Mouse (Mus musculus): ENCODE measurements around the gene Ttll6. TPM values are rescaled to one million over a fixed set of nuclear protein-coding genes. Genes with fewer than 3 reads are reported as not detected.
A peak's percentile ranks its signal among the peaks of the same experiment; 100 is the strongest.

The Ttll6 gene
- total RNA-seq, 2 experiments from 2014 or later, result not detected

DNA sequence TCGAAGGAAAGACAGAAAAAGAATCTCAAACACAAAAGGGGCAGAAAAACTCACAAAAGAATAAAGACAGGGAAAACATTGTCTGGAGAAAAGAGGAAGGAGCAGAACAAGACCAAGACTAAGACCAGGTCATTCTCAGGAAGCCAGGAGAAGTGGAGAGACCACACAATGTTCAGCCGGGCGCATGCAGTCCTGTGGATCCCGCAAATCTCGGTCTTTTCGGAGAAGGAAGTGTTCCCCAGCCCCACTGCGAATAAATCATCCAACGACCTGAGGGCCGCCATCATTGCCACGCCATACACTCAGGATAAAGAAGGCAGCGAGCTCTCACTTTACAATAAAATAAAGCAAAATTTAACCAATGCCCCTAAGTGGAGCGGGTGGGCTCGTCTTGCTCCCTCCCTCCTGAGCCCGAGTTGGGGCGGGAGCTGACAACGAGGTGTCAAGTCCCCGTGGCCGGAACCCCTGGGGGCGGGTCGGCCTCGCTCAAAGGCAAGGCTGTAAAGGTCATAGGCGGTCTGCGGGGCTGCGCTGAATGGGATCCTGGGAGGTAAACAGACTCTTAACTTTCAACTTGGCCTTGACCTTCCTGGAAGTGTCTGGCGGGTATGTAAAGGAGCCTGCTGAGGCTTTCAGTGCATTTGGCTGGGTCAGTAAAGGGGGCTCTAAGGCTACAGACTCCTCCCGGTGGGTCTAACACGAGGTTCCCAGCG, 56.4 kb downstream of the Ttll6 start:
- DNase-seq, result no peak

DNA sequence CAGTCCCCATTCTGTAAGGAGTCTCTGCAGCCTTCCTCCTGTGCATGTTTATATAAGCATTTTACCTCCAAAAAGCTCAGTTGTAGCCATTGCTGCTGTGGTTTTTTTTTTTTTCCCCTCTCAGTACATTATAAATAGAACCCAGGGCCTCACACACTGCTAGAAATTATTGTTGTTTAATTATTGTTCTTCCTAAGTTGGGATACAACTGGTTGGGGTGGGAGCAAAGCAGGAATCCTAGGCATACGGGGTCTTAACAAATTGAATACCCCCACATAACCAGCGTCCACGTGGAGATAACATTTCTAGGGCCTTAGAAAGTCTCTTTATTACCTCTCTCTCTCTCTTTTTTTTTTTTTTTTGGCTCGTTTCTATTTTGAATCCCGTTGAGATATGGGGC, 57.5 kb downstream of the Ttll6 start:
- intact Hi-C loops (cut with DNase I; ENCODE audit: low total_unique reads), result no loop called here
- DNase-seq, result no peak

More for the DNA sequence above, 56.4 kb downstream of the Ttll6 start:
- intact Hi-C loops (cut with DNase I; ENCODE audit: low total_unique reads), result no loop called here

DNA sequence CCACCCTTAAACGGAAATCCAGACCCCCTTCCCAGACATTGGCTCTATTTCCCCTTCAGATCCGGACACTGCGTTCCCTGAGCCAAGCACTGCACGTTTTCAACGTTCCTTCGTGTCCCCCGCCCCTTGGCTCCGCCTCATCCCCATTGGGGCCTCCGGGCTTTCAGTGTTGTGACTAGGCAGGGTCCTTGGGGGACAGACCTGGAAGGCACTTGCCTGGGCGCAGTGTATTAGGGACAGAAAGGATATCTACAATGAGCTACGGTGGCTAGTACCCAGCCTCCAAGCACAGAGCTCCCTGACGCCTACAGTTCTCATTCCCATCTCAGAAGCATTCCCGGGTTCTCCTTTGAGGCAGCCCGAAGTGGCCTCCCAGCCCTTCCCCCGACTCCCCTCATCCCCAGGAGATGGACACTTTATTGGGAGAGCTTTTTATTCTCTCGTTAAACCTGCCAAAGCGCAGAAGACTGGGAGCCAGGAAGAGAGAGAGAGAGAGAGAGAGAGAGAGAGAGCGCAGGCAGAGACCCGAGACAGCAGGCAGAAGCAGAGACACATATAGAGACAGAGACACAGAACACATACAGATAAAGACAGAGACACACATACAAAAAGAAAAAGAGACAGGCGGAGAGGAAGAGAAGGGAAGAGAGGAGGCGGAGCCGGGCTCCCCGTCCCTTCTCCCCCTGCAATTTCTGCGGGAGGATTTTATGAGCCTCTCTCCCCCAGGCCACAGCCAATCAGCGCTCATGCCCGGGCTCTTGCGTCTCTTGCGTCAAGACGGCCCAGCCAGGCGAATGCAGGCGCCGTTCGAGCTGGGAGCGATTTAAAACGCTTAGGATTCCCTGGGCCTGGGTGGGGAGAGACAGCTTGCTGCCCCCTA, 60.2 kb downstream of the Ttll6 start, which contains the start of gene Hoxb13:
Hoxb13 (plus strand) TSS at position 796 of the 880 bp plus-strand sequence.
- intact Hi-C loops (cut with DNase I; ENCODE audit: low total_unique reads), result no loop called here

DNA sequence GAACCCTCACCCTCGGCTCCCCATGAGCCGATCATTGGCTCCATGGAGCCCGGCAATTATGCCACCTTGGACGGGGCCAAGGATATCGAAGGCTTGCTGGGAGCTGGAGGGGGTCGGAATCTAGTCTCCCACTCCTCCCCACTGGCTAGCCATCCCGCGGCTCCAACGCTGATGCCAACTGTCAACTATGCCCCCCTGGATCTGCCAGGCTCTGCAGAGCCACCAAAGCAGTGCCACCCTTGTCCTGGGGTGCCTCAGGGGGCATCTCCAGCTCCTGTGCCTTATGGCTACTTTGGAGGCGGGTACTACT, 60.8 kb downstream of the Ttll6 start:
- intact Hi-C loops (cut with DNase I; ENCODE audit: low total_unique reads), result no loop called here
- DNase-seq, result no peak

More for the DNA sequence above, 60.2 kb downstream of the Ttll6 start, which contains the start of gene Hoxb13:
- DNase-seq, result no peak

DNA sequence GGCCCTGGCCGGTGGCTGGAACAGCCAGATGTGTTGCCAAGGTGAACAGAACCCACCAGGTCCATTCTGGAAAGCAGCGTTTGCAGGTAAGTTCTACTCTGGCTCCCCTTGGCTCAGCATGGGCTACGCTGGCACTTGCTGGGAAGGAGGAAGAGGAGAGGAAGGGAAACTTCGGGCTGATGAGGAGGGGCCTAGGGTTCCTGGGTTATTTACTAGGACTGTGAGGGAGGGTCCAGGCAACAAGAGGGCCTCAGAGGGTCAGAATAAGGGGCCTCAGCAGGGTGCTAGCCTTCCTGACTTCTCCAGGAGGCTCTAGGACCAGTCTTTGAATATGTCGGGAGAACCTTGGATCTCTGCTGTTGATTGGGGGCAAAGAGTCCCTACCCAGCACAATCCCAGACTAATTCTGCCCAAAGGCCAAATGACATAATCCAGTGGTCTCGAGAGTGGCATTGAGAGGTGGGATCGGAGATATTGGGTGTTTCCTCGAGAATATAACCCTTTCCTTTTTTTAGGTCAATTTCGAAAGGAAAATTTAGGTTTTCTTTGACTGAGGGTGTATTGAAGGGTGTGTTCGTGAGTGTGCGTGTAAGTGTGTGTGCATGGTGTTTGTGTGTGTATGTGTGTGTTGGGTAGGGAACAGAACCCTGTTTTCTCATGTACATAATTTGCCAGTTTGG, 61.5 kb downstream of the Ttll6 start:
- intact Hi-C loops (cut with DNase I; ENCODE audit: low total_unique reads), result no loop called here
- no peak for DNase-seq

DNA sequence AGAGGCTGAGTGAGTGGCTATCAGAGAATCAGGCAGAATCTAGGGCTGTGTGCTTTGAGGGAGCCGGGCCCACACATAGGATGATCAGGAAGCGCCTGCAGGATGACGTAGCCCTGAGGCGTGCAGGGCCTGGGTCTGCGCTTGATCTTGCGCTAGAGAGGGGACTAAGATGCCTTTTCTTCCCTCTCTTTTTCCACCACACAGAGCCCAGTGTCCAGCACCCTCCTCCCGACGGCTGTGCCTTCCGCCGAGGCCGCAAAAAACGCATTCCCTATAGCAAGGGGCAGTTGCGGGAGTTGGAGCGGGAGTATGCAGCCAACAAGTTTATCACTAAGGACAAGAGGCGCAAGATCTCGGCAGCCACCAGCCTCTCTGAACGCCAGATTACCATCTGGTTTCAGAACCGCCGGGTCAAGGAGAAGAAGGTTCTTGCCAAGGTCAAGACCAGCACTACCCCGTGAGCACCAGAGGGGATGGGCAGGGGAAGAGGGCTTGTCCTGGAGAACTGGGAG, 62.2 kb downstream of the Ttll6 start:
- DNase-seq, result no peak
- intact Hi-C loops (cut with DNase I; ENCODE audit: low total_unique reads), result no loop called here

DNA sequence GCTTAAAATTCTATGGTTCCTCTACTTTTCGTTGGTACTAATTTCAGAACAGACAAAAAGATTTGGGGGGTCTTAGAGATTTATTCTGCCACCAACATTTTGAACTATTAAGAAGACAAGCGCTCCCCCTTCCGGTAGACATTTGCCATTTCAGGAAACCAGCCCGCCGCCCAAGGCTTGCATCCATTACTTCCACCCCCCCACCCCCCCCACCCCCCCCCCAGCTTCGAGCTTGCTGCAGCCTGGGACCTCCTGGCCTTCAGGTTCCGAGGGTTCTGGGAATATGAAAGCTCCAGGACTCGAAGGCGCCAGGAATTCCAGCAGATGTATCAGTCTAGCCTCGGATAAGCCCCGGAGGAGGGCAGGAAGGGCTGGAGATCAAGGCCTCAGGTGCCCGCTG, 65.1 kb downstream of the Ttll6 start:
- intact Hi-C loops (cut with DNase I; ENCODE audit: low total_unique reads), result no loop called here
- DNase-seq, result peak; percentile 23

DNA sequence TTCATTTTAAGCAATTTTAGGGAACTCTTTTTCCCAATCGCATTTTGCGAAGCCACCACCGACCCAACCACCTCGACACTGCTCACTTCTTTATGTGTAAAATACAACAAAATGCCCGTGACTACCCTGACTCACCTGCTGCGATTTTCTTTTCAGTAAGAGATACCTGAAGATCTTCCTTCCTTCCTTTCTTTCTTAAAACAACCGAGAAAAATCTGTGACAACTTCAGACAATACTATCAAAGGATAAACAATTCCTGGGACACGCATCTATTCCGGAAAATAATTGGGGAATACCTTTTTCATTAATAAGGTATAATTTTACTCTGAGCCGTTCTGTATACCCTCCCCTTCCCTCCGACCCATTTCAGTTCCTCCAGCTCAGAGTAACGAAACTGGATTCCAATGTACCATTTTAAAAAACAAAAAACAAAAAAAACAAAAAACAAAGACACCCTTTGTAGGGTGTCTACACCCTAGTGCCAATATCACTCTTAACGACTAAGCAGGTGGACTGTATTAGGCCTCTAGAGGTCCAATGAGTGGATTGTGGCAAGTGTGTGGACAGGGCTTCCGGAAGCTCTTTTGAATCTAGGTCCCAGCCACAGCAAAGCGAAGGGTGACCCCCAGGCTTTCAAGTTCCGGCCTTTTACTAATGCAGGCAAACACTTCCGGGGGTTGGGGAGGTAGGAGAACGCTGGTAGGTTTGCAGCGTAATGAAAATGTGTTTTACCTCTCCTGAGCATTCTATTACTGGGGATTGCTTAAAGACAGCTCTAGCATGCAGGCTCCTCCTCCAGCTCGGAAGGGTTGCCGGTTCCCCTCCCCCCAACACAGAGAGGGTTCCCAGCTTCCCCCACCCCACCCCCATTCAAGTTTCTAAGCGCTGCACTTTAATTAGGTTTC, 65.8 kb downstream of the Ttll6 start:
- intact Hi-C loops (cut with DNase I; ENCODE audit: low total_unique reads), result loop anchor here (10.0 kb wide), 1 partner anchor 195 kb away; the partner anchor contains the start of gene Igf2bp1
- no peak for DNase-seq

DNA sequence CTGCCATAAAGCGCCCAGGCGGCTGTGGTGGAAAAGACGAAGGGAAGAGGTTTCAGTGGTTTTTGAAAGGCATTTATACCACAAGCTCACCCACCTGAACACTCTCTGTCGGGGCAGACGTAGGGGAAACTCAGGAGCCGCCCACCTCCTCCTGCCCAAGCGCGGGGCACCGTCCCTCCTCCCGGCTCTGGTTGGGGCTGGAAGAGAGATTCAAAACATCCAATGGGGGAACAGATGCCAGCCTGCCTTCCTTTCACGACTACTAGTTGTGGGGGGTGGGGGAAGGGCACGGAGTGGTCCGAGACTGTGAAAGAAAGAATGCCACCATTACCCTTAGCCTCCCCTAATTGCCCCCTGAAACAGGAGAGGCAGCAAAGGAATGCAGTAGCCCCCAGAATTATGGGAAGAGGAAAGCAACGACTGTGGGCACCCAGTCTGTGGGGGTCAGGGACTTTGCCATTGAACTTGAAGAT, 66.6 kb downstream of the Ttll6 start:
- no peak for DNase-seq
- intact Hi-C loops (cut with DNase I; ENCODE audit: low total_unique reads), result loop anchor here (10.0 kb wide), 1 partner anchor 195 kb away; the partner anchor contains the start of gene Igf2bp1

DNA sequence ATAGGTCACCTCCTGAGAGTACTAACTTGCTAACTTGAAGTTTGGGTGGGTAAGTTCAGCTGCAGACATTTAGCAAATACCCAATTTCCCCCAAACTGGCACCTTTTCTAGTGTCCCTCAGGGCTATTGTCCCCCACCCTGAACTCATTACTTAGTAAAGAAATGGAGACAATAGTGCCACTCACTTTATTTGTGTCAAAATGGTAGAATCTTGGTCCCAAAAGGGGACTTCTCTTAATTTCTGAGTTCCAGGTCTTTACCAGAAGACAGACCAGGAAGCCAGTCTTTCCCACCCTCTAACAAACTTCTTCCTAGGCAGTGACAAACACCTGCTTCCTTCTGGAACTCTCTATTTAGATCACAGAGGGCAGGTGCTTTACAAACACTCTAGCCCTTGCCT, 68.2 kb downstream of the Ttll6 start:
- DNase-seq, result no peak
- intact Hi-C loops (cut with DNase I; ENCODE audit: low total_unique reads), result loop anchor here (10.0 kb wide), 1 partner anchor 197 kb away; the partner anchor contains the start of gene Igf2bp1

DNA sequence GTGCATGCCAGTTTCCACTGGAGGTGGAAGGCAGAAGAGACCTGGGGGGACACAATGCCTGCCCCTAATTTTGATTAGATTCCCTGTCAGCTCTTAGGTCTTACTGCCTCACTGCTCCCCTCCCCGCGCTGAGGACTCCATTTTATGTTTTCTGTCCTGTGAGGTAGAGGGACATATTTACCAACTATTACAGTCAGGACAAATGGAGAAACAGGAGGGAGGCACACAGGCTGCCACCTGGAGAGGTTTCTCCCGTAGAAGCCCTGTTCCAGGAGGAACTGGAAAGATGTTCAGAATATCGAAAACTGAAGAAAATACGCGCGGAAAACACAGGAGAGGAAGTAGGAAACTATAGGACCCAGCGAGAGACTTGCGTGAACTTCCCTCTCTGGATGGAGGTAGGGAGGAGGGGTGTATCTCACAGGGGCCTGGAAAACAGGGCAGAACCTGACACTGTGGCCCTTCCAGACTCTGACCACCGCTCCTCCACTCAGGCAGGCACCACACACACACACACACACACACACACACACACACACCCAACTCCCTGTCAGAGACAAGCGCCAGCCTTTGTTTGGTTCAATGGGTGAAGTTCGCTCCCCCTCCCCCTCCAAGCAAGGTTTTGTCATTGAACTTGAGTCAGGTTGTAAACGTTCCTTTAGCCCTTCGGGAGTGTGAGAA, 69.0 kb downstream of the Ttll6 start:
- intact Hi-C loops (cut with DNase I; ENCODE audit: low total_unique reads), result loop anchor here (10.0 kb wide), 1 partner anchor 198 kb away; the partner anchor contains the start of gene Igf2bp1
- DNase-seq, result no peak

DNA sequence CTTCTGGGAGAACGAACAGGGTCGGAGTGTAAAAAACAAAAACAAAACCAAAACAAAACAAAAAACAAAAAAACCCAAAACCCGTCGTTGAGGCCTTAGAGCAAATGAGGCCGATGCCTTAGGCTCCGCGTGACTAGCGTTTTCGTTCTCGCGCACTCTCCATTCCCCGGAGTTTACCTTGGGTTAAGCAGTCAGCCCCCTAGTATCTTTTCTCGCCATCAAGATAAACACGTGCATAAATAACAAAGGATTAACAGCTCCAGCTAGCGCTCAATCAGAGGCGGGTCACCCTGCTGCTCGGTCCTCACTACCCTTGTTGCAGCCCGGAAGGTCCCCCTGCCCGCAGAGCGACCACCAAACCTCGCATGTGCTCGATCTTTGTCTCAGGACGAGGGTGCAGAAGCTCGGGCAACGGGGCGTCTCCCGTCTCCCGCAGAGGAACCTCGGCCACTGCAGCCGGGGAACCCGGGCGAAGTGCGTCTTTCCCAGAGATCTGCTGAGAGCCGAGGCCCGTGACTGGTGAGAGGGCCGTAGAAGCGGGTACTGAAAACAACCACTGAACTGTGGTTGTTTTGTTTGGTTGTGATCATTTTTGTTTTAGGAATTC, 69.7 kb downstream of the Ttll6 start:
- no peak for DNase-seq
- intact Hi-C loops (cut with DNase I; ENCODE audit: low total_unique reads), result loop anchor here (10.0 kb wide), 1 partner anchor 198 kb away; the partner anchor contains the start of gene Igf2bp1

DNA sequence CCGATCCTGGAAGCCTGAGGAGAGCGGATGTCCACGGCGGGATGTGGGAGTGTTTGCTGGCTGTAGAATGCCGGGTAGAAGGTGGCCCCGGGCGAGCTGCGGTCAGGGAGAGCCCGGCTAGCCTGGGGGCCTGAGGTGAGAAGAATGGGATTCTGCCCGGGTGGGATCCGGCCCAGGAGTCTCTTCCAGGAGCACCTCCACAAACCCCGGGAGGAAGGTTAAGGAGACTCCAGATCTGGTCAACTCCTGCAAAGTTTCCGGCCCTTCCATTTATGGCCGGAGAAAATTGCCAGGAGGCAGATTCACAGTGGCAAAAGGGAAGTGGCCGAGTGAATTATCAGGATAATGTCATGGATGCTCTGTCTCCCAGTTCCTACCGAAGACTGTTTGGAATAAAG, 70.2 kb downstream of the Ttll6 start:
- intact Hi-C loops (cut with DNase I; ENCODE audit: low total_unique reads), result loop anchor here (10.0 kb wide), 1 partner anchor 199 kb away; the partner anchor contains the start of gene Igf2bp1

DNA sequence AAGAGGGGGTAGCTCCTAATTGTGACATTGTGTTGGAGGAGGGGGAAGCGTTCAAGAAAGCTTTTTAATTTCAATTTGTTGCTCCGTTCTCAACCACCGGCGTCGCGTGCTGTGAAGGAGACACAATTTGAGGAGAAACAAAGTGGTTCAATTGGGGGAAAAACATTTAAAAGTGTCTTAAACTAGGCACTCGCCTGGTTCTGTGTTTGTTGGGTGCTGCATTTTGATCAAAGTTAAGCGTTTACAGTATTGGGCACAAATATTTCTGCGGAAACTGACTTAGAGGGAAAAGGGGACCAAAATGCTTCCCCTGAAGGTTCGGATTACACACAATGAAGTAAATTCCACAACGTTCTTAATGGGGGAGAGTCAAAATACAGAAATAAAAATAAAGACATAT, 70.8 kb downstream of the Ttll6 start:
- intact Hi-C loops (cut with DNase I; ENCODE audit: low total_unique reads), result loop anchor here (10.0 kb wide), 1 partner anchor 200 kb away; the partner anchor contains the start of gene Igf2bp1

More for the DNA sequence above, 70.2 kb downstream of the Ttll6 start:
- no peak for DNase-seq

DNA sequence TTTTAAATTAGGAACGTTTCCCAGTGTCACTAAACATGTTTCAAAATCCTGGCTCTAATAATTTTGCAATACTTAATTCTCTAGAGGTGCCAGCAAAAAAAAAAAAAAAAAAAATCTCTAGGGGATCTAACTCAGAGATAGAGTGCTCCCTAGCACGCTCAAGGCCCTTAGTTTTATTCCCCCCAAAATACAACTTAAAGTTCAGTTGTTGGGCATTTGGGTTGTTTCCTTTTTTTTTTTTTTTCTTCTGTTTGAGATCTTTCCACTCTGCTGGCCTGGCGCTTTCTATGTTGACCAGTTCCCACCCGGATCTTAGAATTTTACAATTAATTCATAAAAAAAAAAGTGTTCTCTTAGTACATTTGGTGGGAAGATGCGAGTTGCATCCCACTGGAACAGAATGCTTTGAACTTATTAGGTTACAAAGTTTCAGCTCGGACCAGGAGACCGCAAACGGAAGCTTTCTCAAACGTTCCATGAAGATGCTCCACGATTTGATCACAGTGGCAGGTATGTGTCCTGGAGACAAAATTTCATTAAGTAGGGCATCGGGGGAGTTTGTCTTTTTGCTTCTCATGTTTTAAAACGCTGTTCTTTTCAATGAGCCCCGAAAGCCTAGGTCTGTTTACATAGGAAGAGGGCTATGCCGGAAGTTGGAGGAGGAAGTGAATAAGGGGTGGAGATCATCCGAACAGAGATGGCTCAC, 72.0 kb downstream of the Ttll6 start:
- intact Hi-C loops (cut with DNase I; ENCODE audit: low total_unique reads), result loop anchor here (10.0 kb wide), 1 partner anchor 201 kb away; the partner anchor contains the start of gene Igf2bp1
- no peak for DNase-seq

More for the DNA sequence above, 70.8 kb downstream of the Ttll6 start:
- no peak for DNase-seq
